Comparison of ENCODE assay signal across 17 mouse cellular contexts in the genomic region with DNA sequence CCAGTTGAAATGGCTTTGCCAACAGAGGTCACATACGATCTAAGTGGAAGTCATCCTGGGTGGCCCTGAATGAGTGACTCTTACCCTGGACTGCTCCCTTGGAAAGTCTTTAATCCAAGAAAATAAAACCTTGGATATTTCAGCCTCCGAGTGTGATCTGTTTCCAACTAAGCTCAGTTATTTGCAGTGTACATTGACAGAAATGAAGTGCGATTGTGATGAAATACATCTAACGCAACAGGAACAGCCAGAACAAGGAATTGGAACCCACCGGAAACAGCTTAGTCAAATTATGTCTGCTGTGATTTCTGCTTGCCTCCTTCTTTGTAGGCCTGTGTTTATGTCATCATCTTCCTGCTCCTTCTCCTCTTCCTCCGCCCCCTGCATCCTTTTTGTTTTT.
DNase-seq lines count a peak whose midpoint lies in the region; ATAC-seq and TF ChIP-seq lines count a peak whose summit lies in the region.
"Had no signal": no experiment of that assay in that cellular context is flagged by ENCODE, and none has a peak within 500 bp of the region (broad histone marks: within the 10 kb centered on the region; RNA-seq: fewer than 3 reads in every experiment).

No protein-coding gene starts in this region.

- H3K27ac ChIP-seq in lung, embryonic 14.5 days (ENCODE audit: low read depth) = 0 out of 2 replicates have a peak overlapping the region, but pooled peaks have one; percentile 52
- peak overlapping the region; percentile 6; the same call in 1 of the 2 replicates for H3K27ac ChIP-seq in lung, postnatal 0 days (ENCODE audit: low read length)
- peak overlapping the region; percentile 7; the same call in 1 of the 2 replicates for H3K27ac ChIP-seq in macrophage
- H3K27ac ChIP-seq: embryonic facial prominence, embryonic 12.5 days; forebrain, embryonic 15.5 days; hindbrain, embryonic 15.5 days had no signal

- H3K4me3 ChIP-seq in lung, embryonic 14.5 days (ENCODE audit: low read depth, low read length) = no peak overlapping the region
- H3K4me3 ChIP-seq in lung, postnatal 0 days (ENCODE audit: low read depth, low read length) = no peak overlapping the region
- H3K4me3 ChIP-seq in macrophage (ENCODE audit: inconsistent target) = no peak overlapping the region
- H3K4me3 ChIP-seq: embryonic facial prominence, embryonic 12.5 days; forebrain, embryonic 15.5 days; heart, embryonic 12.5 days; hindbrain, embryonic 15.5 days had no signal

- no peaks in the 10 kb centered on the region for H3K79me2 ChIP-seq in macrophage (ENCODE audit: inconsistent target)

- no peaks in the 10 kb centered on the region for H3K4me1 ChIP-seq in lung, embryonic 14.5 days (ENCODE audit: insufficient read depth)
- H3K4me1 ChIP-seq in lung, postnatal 0 days (ENCODE audit: insufficient read depth, low read depth, low read length) = no peaks in the 10 kb centered on the region
- H3K4me1 ChIP-seq: embryonic facial prominence, embryonic 12.5 days; forebrain, embryonic 15.5 days; heart, embryonic 12.5 days; hindbrain, embryonic 15.5 days had no signal

- no peaks in the 10 kb centered on the region for H3K9me3 ChIP-seq in lung, embryonic 14.5 days (ENCODE audit: low read depth, low read length)
- H3K9me3 ChIP-seq in lung, postnatal 0 days (ENCODE audit: low read length) = no peaks in the 10 kb centered on the region
- H3K9me3 ChIP-seq: embryonic facial prominence, embryonic 12.5 days; forebrain, embryonic 15.5 days; hindbrain, embryonic 15.5 days had no signal

- 45% methylated on average over 6 of the region's 6 CpGs for WGBS in lung, embryonic 14.5 days
- 41% methylated on average over 6 of the region's 6 CpGs for WGBS in lung, postnatal 0 days
- whole genome bisulfite sequencing in macrophage (ENCODE audit: missing documents) = 46% methylated on average over 6 of the region's 6 CpGs

- H3K4me2 ChIP-seq in lung, embryonic 14.5 days = no peak overlapping the region
- no peak overlapping the region for H3K4me2 ChIP-seq in lung, postnatal 0 days (replicated peaks; ENCODE audit: low read depth, low read length)
- H3K4me2 ChIP-seq: embryonic facial prominence, embryonic 12.5 days; forebrain, embryonic 15.5 days; heart, embryonic 12.5 days; hindbrain, embryonic 15.5 days had no signal

- H3K9ac ChIP-seq in lung, embryonic 14.5 days = no peak overlapping the region
- H3K9ac ChIP-seq in lung, postnatal 0 days (replicated peaks; ENCODE audit: low read depth) = no peak overlapping the region
- H3K9ac ChIP-seq: embryonic facial prominence, embryonic 12.5 days; forebrain, embryonic 15.5 days; heart, embryonic 12.5 days; hindbrain, embryonic 15.5 days had no signal

- peak; percentile 82 for TF ChIP-seq EP300 in lung, postnatal 0 days (IDR thresholded peaks at IDR 0.05)

- DNase-seq in lung, embryonic 14.5 days = peak; percentile 80
- DNase-seq in lung, postnatal 14 days = no peak
- DNase-seq in lung, postnatal 0 days (ENCODE audit: low spot score) = peak; percentile 85
- DNase-seq in kidney, adult 18-20 months = no peak
- no peak for DNase-seq in c-Kit-positive CD71-positive TER-119-positive erythroid progenitor cells, embryonic 14.5 days (ENCODE audit: low spot score)
- no peak for DNase-seq in cerebellum, postnatal 10 days
- DNase-seq: adrenal gland, postnatal 14 days; cerebellum, adult 2 months; cerebellum, postnatal 14 days; embryo, embryonic 11 days; gastrocnemius, postnatal 10 days; heart, postnatal 36 days had no signal

- H3K27me3 ChIP-seq in lung, embryonic 14.5 days (ENCODE audit: insufficient read depth, low read length) = no peaks in the 10 kb centered on the region
- no peaks in the 10 kb centered on the region for H3K27me3 ChIP-seq in lung, postnatal 0 days (replicated peaks; ENCODE audit: insufficient read depth, low read length)
- H3K27me3 ChIP-seq: embryonic facial prominence, embryonic 12.5 days; forebrain, embryonic 15.5 days; heart, embryonic 12.5 days; hindbrain, embryonic 15.5 days had no signal

- no peaks in the 10 kb centered on the region for H3K36me3 ChIP-seq in lung, embryonic 14.5 days (ENCODE audit: insufficient read depth)
- no peaks in the 10 kb centered on the region for H3K36me3 ChIP-seq in lung, postnatal 0 days (ENCODE audit: insufficient read depth, low read length)
- H3K36me3 ChIP-seq in macrophage (ENCODE audit: inconsistent target) = no peaks in the 10 kb centered on the region
- H3K36me3 ChIP-seq: embryonic facial prominence, embryonic 12.5 days; forebrain, embryonic 15.5 days; heart, embryonic 12.5 days; hindbrain, embryonic 15.5 days had no signal

- no peak for TF ChIP-seq CTCF in lung, embryonic 14.5 days (IDR thresholded peaks at IDR 0.05; ENCODE audit: low read depth)
- TF ChIP-seq CTCF in lung, postnatal 0 days (IDR thresholded peaks at IDR 0.05) = no peak

- ATAC-seq in lung, embryonic 14.5 days (ENCODE audit: insufficient read depth) = peak; percentile 35; the same call in 1 of the 2 replicates
- ATAC-seq in lung, postnatal 0 days = peak; percentile 72
- ATAC-seq: forebrain, embryonic 15.5 days had no signal

Comparison
In these comparisons a context has a peak if more than half of its experiments do, and no peak if none do; other contexts are left out.
1. DNase-seq: peak in lung, embryonic 14.5 days (single experiment) and lung, postnatal 0 days (single experiment); none in lung, postnatal 14 days (single experiment), kidney, adult 18-20 months (single experiment), c-Kit-positive CD71-positive TER-119-positive erythroid progenitor cells, embryonic 14.5 days (single experiment) and cerebellum, postnatal 10 days (0 of 2).
2. Peak in every context shown above with its lines, with median percentiles within 50 percentile points of each other: H3K27ac ChIP-seq.